Mouse (Mus musculus) retina, postnatal 7 days (tissue): ENCODE results near the gene Vhl.
"Not testable (repeated sequence)": the region's sequence is repeated elsewhere in the genome, so short reads cannot be mapped to it uniquely, and the experiment has no call there.

Experiments used
- DNase-seq: peaks from one replicate; pipeline ENCODE4 v3.0.0-alpha.2; 2012; ENCODE audit warnings: low read depth, low spot score

The Vhl gene

DNA sequence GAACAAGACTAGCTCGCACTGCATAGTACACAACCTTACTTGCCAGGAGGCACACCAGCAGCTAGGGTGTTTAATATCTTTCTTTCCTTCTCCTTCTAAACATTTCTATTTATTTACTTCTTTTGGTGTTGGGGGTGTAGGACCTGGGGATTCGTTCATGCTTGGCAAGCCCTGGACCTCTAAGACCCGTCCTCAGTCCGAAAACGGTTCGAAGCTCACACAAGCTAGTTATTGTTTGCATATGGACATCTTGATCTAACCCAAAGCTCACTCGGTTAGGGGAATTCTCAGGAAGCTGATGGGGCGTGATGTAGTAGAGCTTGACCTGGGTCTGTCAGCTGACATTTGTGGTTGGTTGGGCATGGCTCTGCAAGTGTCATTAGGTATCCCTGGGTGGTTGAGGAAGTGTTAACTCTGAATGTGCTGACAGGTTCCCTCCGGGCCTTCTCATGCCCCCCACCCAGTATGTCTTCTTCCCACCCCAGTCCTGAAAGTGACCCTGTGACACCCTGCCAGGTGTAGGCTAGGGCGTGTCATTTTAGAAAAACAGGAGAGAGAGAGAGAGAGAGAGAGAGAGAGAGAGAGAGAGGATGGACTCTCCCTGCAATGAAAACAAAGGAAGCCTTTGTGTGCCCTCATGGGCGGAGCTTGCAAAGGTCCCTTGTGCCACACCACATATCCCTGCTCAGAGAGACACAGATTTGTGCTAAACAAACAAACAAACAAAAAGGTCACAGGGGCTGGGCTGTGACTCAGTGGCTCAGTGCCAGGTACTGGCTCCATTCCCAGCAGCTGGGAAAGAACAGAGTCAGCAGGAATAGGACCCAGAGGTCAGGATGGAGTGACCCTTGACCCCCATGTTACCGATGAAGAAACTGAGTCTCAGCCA, 37.8 kb downstream of the Vhl start:
- DNase-seq, result peak; percentile 17

GRCm38 (mm10) chr6:113662964-113663700, 39.4 kb downstream of the Vhl start:
- no peak for DNase-seq

DNA sequence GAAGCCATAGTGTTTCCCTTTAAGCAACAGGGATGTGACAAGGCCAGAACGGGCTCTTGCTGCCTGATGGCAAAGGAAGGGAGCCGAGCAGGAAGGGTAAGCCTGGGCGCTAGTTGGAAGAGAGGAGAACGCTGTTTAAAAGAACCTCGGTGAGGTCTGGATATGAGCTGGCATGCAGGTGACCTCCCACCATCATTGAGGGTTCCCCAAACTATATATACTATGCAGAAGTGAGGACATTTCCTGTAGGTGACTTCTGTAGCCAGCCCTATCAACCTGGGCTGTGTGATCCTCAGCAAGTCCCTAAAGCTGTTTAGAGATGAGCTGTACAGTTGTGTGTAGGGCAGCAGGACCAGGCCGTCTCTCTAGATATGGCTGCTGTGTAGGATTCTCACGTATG, 40.5 kb downstream of the Vhl start:
- DNase-seq, result no peak

- DNase-seq, result no peak
These were observed 43.9 kb downstream of the Vhl start for GRCm38 (mm10) chr6:113667611-113668122.

- no peak for DNase-seq
These were observed 44.8 kb downstream of the Vhl start for GRCm38 (mm10) chr6:113668287-113669154.

- DNase-seq, result no peak
These were observed 46.1 kb downstream of the Vhl start for GRCm38 (mm10) chr6:113669821-113670220.

DNA sequence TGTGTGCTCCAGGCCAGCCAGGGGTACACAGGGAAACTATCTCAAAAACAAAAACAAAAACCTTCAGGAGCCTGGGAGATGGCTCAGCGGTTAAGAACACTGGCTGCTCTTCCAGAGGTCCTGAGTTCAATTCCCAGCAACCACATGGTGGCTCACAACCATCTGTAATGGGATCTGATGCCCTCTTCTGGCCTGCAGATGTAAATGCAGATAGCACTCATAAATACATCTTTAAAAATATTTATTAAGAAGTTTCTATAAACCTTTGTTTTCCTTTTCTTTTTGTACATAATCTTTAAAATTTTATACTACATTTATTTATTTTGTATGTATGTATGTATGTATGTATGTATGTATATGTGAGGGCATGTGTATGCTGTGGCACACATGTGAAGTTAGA, 48.3 kb downstream of the Vhl start:
- not testable (repeated sequence) for DNase-seq

GRCm38 (mm10) chr6:113672989-113673388, 49.2 kb downstream of the Vhl start:
- DNase-seq, result no peak

GRCm38 (mm10) chr6:113675234-113675633, 51.5 kb downstream of the Vhl start:
- no peak for DNase-seq

DNA sequence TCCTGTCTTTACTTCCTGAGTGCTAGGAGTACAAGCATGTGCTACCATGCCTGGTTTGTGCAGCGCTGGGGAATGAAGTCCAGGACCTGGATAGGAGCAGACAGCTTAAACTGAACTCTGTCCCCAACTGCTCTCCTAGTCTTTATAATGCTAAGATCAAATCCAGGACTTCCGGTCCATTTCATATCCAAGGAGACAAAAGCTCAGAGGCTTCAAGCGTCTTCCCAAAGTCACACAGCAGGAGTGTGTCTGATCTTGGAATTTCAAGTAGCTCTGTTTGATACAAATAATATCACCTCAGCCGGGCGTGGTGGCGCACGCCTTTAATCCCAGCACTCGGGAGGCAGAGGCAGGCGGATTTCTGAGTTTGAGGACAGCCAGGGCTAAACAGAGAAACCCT, 52.2 kb downstream of the Vhl start:
- DNase-seq, result no peak

DNA sequence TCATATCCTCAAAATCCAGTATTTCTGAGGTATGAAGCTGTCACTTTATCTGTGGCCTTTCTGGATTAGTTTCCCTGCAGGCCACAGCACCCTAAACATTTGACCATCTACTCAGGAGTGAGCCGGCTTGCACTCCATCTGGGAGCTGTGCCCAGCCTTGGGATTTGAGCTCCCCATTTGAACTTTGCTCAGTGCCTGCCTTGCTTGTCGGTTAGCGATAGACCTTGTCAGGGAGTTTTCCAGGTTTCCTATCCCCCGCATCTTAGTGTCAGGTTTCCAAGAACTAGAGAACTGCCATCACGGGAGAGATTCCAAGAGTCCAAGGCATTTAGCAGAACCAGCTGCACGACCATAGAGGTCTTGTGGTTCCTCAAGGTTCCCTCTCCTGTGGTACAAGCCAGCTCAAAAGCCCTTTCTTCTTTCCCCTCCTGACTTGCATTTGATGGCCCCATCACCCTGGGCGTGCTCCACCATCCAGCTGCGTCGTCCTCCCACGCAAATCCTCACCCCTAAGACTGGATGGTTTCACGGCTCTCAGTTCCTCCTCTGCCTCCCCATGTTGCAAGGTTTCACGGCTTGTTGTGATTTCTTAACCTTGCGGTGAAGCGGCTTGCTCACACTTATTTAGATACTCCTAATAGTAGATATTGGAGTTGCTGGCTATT, 53.4 kb downstream of the Vhl start:
- no peak for DNase-seq

DNA sequence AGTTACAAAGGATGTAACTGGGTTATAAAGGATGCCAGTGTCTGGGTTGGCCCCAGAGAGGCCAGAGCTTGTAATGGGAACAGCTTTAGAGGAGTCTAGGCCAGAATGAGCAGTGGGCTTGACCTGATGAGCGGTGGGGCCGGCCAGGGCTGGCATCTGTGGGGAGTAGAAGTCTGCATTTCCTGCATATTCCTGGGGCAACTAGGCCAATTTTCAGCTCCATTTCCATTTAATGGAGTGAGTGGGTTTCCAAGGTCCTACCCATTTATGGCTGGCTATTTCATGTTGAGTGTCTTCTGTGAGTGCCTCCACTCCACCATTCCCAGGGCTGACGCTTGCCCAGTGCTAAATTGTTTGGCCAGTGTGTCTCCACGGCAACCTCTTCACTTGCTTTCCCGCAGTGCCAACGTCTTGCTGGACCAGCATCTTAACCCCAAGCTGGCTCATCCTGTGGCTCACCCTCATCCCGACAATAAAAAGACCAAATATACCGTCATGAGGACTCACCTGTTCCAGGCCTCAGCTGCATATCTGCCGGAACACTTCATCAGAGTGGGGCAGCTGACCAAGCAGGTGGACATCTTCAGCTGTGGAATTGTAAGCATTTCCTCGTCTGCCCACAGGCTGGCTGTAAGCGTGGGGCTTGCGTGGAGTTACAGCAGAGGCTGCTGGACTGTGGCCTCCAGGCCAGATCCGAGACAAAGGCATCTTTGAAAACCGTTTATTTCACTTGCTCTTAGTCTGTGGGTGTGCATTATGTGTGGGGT, 54.7 kb downstream of the Vhl start:
- no peak for DNase-seq

DNA sequence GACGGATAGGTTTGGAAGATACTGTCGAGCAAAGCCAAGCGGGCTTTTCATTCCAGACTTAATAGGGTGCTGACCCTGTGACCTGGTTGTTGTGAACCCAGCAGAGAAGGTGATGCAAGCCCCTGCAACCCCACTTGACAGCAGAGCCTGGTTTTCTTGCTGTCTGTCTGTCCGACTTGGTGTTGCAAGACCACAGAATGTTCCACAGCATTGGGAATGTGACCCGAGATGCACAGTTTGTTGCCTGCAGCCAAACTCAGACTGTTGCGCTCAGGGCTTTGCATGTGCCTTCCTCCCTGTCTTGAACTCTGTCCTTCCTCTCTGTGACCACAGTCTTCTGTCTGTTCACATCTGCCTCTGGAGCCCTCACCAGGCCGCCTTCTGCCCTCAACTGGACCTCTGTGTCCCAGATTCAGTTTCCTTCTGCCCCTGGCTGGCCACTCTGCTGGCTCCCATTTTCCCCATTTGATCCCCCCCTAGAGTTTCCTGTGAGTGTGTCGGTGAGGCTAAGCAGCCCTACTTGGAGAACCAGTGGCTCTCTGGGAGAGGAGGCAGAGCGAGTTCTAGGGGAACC, 56.3 kb downstream of the Vhl start:
- DNase-seq, result no peak
